Mouse (Mus musculus): ENCODE measurements around the gene Zgpat. TPM values are rescaled to one million over a fixed set of nuclear protein-coding genes. Genes with fewer than 3 reads are reported as not detected.

The Zgpat gene
- polyA plus RNA-seq, 1 experiment from 2014 or later, result 50.5 TPM

GRCm38 (mm10) chr2:181381107-181381506, 16.4 kb downstream of the Zgpat start:
- ATAC-seq (ENCODE audit: low FRiP score, low TSS enrichment), result no peak
- Histone ChIP-seq H3K9me3 (ENCODE audit: low read length) (no peaks in the 10 kb centered on the region), H3K4me2 (replicated peaks; ENCODE audit: low read depth, low read length) (no peak overlapping the region), H3K27ac (ENCODE audit: low read length) (no peak overlapping the region), H3K36me3 (ENCODE audit: insufficient read depth, low read length) (peaks cover 49% of the 10 kb centered on the region), H3K9ac (replicated peaks; ENCODE audit: low read length) (no peak overlapping the region), H3K4me3 (ENCODE audit: low read length) (no peak overlapping the region), H3K4me1 (ENCODE audit: insufficient read depth, low read length) (no peaks in the 10 kb centered on the region), H3K27me3 (ENCODE audit: insufficient read depth, low read length) (no peaks in the 10 kb centered on the region)
- WGBS, result 82% methylated on average over 5 of the region's 5 CpGs

DNA sequence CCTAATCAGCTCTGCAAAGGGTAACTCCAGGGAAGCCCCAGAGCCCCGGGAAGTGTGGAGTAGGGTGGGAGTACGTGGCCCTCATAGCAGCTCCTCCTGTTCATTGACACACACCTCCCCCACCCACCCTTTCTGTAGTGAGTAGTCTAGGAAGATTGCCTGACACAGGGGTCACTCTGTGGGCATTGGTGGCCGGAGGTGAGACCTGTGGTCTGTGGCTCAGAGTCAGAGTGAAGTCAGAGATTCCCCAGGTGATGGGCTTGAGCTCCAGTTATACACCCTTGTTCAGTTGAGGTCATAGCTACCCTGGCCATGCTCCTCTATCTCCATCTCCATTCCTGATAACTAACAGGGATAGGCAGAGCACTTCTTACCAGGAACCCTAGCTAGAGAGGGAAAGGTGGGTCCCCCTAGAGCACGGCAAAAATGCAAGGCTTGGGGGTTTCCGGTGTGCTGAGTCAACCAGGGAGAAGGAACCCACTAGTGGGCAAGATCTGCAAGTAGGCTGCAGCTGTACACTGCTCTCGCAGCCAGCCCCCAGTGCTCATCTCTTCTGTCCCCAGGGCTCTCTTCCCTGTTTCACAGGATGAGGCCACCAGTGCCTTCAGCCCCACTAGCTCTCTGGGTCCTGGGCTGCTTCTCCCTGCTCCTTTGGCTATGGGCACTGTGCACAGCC, 17.0 kb downstream of the Zgpat start:
- Histone ChIP-seq H3K27me3 (ENCODE audit: insufficient read depth, low read length) (no peaks in the 10 kb centered on the region), H3K4me1 (ENCODE audit: insufficient read depth, low read length) (no peaks in the 10 kb centered on the region), H3K36me3 (ENCODE audit: insufficient read depth, low read length) (peaks cover 53% of the 10 kb centered on the region), H3K27ac (ENCODE audit: low read length) (no peak overlapping the region), H3K9me3 (ENCODE audit: low read length) (no peaks in the 10 kb centered on the region), H3K9ac (replicated peaks; ENCODE audit: low read length) (no peak overlapping the region), H3K4me3 (ENCODE audit: low read length) (no peak overlapping the region), H3K4me2 (replicated peaks; ENCODE audit: low read depth, low read length) (no peak overlapping the region)
- no peak for ATAC-seq (ENCODE audit: low FRiP score, low TSS enrichment)
- 89% methylated on average over 6 of the region's 6 CpGs for WGBS

DNA sequence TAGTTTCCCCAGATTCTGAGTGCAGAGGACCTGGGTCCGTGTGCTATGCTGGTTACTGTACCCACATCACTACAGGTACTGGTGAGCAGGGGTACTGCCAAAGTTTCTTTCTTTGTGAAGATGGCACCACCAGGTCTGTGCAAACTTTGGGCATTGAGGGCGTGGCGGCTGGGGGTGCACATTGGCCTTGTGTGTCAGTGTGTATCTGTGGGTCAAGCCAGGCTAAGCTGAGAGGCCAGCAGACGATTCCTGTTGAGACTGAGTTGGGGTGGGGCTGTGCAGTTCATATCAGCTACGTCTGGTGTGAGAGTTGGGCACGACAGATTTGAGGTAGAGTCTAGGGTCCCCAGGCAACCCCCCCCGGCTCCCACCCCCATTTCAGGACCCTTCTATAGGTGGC, 19.7 kb downstream of the Zgpat start:
- no peaks in the 10 kb centered on the region for H3K27me3 ChIP-seq (ENCODE audit: insufficient read depth, low read length)
- 88% methylated on average over 7 of the region's 7 CpGs for WGBS
- H3K9ac ChIP-seq (replicated peaks; ENCODE audit: low read length), result no peak overlapping the region
- H3K36me3 ChIP-seq (ENCODE audit: insufficient read depth, low read length), result peaks cover 48% of the 10 kb centered on the region
- peak; percentile 13; the same call in 1 of the 2 replicates for ATAC-seq (ENCODE audit: low FRiP score, low TSS enrichment)
- no peak overlapping the region for H3K27ac ChIP-seq (ENCODE audit: low read length)
- H3K4me3 ChIP-seq (ENCODE audit: low read length), result no peak overlapping the region
- H3K9me3 ChIP-seq (ENCODE audit: low read length), result no peaks in the 10 kb centered on the region
- no peak overlapping the region for H3K4me2 ChIP-seq (replicated peaks; ENCODE audit: low read depth, low read length)
- H3K4me1 ChIP-seq (ENCODE audit: insufficient read depth, low read length), result no peaks in the 10 kb centered on the region

DNA sequence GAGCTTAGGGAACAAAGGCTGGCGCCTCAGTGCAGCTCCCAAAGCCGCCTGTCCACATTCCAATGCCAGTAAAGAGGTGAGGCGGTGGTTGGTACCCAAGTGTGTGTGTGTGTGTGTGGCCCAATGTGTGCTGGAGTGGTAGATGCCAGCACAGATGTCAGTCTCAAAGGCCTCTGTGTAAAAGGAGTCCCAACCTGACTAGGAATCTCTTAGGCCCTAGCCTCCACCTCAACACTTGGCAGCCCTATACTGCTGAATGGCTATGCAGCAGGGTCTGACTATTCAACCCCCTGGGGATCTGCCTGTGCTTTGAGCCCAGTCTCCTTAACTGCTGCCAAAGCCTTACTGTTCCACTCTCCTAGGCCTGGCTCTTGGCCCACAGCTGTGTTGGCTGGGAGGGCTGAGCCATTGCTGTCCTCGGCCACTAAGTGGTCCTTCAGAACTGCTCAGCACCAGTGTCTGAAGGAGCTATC, 20.2 kb downstream of the Zgpat start:
- no peaks in the 10 kb centered on the region for H3K27me3 ChIP-seq (ENCODE audit: insufficient read depth, low read length)
- H3K4me1 ChIP-seq (ENCODE audit: insufficient read depth, low read length), result no peaks in the 10 kb centered on the region
- 79% methylated on average over 4 of the region's 4 CpGs for WGBS
- H3K4me3 ChIP-seq (ENCODE audit: low read length), result no peak overlapping the region
- H3K27ac ChIP-seq (ENCODE audit: low read length), result no peak overlapping the region
- H3K9me3 ChIP-seq (ENCODE audit: low read length), result no peaks in the 10 kb centered on the region
- H3K4me2 ChIP-seq (replicated peaks; ENCODE audit: low read depth, low read length), result no peak overlapping the region
- peak; percentile 31; the same call in 1 of the 2 replicates for ATAC-seq (ENCODE audit: low FRiP score, low TSS enrichment)
- H3K9ac ChIP-seq (replicated peaks; ENCODE audit: low read length), result no peak overlapping the region
- H3K36me3 ChIP-seq (ENCODE audit: insufficient read depth, low read length), result peaks cover 43% of the 10 kb centered on the region

DNA sequence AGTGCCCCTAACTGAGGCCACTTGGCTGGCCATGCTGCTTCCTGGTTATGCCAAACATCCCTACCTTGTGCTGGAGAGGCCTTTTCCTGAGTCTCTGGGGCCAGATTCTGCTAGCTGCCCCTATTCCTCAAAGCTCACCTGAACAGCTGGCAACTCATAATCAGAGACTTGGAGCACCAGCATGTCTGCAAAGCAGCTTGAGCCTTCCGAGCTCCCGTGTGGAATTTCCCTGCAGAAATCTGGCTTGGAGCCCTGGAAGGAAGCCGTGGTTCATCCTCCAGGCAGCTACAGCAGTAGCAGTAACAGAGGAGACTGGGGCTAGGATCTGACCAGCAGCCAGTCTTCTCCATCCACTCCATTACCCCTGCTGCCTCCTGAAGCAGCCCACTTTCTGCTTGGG, 21.2 kb downstream of the Zgpat start:
- Histone ChIP-seq H3K27me3 (ENCODE audit: insufficient read depth, low read length) (no peaks in the 10 kb centered on the region), H3K36me3 (ENCODE audit: insufficient read depth, low read length) (peaks cover 40% of the 10 kb centered on the region), H3K9ac (replicated peaks; ENCODE audit: low read length) (no peak overlapping the region), H3K4me1 (ENCODE audit: insufficient read depth, low read length) (no peaks in the 10 kb centered on the region), H3K4me2 (replicated peaks; ENCODE audit: low read depth, low read length) (no peak overlapping the region), H3K4me3 (ENCODE audit: low read length) (no peak overlapping the region), H3K9me3 (ENCODE audit: low read length) (no peaks in the 10 kb centered on the region), H3K27ac (ENCODE audit: low read length) (no peak overlapping the region)
- 63% methylated on average over 3 of the region's 3 CpGs for WGBS
- no peak for ATAC-seq (ENCODE audit: low FRiP score, low TSS enrichment)

DNA sequence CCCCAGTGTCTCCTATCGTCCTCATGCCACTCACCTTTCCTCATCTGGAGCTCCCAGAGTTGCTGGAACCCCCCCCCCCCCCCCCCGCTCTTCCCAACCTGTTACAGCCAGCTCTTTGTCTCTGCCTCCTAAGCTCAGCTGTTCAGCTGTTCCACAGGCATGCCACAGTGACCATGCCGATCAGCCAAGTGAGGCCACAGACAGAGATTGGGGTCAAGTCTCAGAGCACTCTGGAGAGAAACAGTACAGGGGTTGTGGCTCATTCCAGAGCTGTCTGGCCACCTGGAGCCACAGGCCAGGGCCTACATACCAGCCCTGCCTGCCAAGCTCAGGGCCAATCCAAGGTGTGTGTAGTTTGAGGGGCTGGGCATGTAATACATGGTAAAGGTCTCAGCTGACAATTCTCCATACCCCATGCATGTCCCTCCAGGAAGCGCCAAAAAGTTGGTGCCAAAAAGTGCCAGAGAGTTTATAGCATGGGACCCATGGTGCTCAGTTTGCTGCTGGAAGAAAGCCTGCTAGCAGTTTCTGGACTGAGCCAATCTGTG, 22.0 kb downstream of the Zgpat start:
- ATAC-seq (ENCODE audit: low FRiP score, low TSS enrichment), result no peak
- no peak overlapping the region for H3K4me2 ChIP-seq (replicated peaks; ENCODE audit: low read depth, low read length)
- no peak overlapping the region for H3K9ac ChIP-seq (replicated peaks; ENCODE audit: low read length)
- no peaks in the 10 kb centered on the region for H3K4me1 ChIP-seq (ENCODE audit: insufficient read depth, low read length)
- H3K4me3 ChIP-seq (ENCODE audit: low read length), result no peak overlapping the region
- H3K9me3 ChIP-seq (ENCODE audit: low read length), result no peaks in the 10 kb centered on the region
- no peak overlapping the region for H3K27ac ChIP-seq (ENCODE audit: low read length)
- H3K27me3 ChIP-seq (ENCODE audit: insufficient read depth, low read length), result no peaks in the 10 kb centered on the region
- 59% methylated on average over 3 of the region's 4 CpGs for WGBS
- peaks cover 45% of the 10 kb centered on the region for H3K36me3 ChIP-seq (ENCODE audit: insufficient read depth, low read length)

DNA sequence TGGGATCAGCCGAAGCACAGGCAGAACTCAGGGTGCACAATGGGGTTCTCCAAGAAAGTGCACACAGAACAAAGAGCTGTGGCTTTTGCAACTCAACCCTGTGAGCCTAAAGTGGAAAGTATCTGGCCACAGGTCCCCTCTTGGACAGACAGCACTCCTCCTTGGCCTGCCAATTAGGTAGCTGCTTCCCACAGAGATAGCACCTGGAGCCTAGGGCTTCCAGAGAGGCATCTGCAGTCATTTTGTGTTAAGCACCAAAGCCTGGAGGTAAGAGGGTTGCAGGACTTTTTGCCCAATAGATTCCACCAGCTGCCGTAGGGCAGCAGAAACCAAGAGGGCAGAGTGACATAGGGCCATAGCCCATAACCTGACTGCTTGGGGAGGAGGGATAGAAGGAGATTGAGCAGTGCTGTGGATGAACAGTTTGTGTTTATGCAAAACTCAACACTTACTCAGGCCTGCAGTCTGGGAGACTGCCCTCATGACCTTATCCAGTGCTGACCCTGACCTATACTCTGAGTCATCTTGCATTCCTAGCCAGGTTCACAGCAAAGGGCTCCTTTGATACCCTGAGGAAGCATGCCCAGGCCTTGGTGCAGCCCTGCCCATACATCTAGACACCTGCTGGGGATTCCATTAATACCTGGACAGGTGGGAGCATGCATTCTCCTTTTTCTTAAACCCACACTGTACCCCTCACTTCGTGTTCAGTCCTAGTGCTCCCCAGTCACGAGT, 25.6 kb downstream of the Zgpat start:
- WGBS, result 70% methylated on average over 4 of the region's 4 CpGs
- Histone ChIP-seq H3K4me3 (ENCODE audit: low read length) (no peak overlapping the region), H3K9ac (replicated peaks; ENCODE audit: low read length) (no peak overlapping the region), H3K27me3 (ENCODE audit: insufficient read depth, low read length) (no peaks in the 10 kb centered on the region), H3K27ac (ENCODE audit: low read length) (no peak overlapping the region), H3K36me3 (ENCODE audit: insufficient read depth, low read length) (peaks cover 30% of the 10 kb centered on the region), H3K9me3 (ENCODE audit: low read length) (no peaks in the 10 kb centered on the region), H3K4me1 (ENCODE audit: insufficient read depth, low read length) (no peaks in the 10 kb centered on the region), H3K4me2 (replicated peaks; ENCODE audit: low read depth, low read length) (no peak overlapping the region)
- no peak for ATAC-seq (ENCODE audit: low FRiP score, low TSS enrichment)

DNA sequence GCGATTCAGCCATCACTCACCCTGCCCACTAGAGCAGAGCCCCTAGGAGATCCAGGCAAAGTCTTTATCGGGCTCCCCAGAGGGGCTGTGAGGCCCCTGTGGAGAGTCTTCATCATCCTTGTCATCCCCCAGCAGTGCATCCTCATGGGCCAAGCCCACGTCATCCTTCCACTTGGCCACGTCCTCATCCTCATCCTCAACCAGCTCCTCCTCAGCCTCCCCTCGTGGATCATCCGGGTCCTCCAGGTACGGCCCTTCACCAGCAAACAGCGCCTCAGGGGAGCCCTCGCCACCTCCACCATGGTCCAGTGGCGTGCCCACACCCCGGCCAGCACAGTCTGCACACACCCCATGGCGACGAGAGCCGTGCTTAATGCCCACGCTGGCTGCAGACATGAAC, 26.3 kb downstream of the Zgpat start:
- Histone ChIP-seq H3K9me3 (ENCODE audit: low read length) (no peaks in the 10 kb centered on the region), H3K4me1 (ENCODE audit: insufficient read depth, low read length) (no peaks in the 10 kb centered on the region), H3K36me3 (ENCODE audit: insufficient read depth, low read length) (peaks cover 32% of the 10 kb centered on the region), H3K4me3 (ENCODE audit: low read length) (no peak overlapping the region), H3K27me3 (ENCODE audit: insufficient read depth, low read length) (no peaks in the 10 kb centered on the region), H3K9ac (replicated peaks; ENCODE audit: low read length) (no peak overlapping the region), H3K27ac (ENCODE audit: low read length) (no peak overlapping the region), H3K4me2 (replicated peaks; ENCODE audit: low read depth, low read length) (no peak overlapping the region)
- 90% methylated on average over 15 of the region's 15 CpGs for WGBS
- ATAC-seq (ENCODE audit: low FRiP score, low TSS enrichment), result no peak

GRCm38 (mm10) chr2:181391541-181391940, 26.8 kb downstream of the Zgpat start:
- ATAC-seq (ENCODE audit: low FRiP score, low TSS enrichment), result no peak
- Histone ChIP-seq H3K4me2 (replicated peaks; ENCODE audit: low read depth, low read length) (no peak overlapping the region), H3K27ac (ENCODE audit: low read length) (no peak overlapping the region), H3K4me3 (ENCODE audit: low read length) (no peak overlapping the region), H3K36me3 (ENCODE audit: insufficient read depth, low read length) (peaks cover 29% of the 10 kb centered on the region), H3K9me3 (ENCODE audit: low read length) (no peaks in the 10 kb centered on the region), H3K4me1 (ENCODE audit: insufficient read depth, low read length) (no peaks in the 10 kb centered on the region), H3K9ac (replicated peaks; ENCODE audit: low read length) (no peak overlapping the region), H3K27me3 (ENCODE audit: insufficient read depth, low read length) (no peaks in the 10 kb centered on the region)
- WGBS, result 74% methylated on average over 2 of the region's 2 CpGs

Measured in kidney, embryonic 16.5 days (tissue).